Mouse (Mus musculus): ENCODE measurements at regions not wholly inside any gene's neighbourhood (a gene's known extent, or its start where the extent isn't known, plus 50 kb on each side); places are given as distances from the start of the nearest gene placed in this dataset.
"Not testable (repeated sequence)": the region's sequence is repeated elsewhere in the genome, so short reads cannot be mapped to it uniquely, and the experiment has no call there.

DNA sequence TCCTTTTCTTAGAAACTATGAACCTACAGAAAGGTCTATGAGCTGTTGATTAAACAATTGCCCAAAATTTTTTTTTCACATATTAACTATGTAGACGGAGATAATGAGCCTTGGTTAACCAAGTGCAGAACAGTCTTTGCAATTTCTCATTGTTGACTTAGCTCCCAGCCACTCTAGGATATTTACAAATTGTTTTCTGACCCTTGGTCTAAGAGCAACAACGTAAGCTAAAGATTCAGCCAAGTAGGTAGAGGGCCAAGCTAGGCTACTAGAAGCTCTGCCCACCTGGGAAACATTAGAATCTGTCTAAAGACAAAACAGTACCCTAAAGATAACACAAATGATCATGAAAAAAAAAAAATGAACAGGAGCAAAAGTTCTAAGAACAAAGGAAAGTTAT is 67.5 kb upstream of the Map9 start:
- in situ Hi-C loops (cut with MboI, MseI): no loop called here

GRCm38 (mm10) chr3:82288996-82289395 is 68.8 kb upstream of the Map9 start:
- in situ Hi-C loops (cut with MboI, MseI): no loop called here

DNA sequence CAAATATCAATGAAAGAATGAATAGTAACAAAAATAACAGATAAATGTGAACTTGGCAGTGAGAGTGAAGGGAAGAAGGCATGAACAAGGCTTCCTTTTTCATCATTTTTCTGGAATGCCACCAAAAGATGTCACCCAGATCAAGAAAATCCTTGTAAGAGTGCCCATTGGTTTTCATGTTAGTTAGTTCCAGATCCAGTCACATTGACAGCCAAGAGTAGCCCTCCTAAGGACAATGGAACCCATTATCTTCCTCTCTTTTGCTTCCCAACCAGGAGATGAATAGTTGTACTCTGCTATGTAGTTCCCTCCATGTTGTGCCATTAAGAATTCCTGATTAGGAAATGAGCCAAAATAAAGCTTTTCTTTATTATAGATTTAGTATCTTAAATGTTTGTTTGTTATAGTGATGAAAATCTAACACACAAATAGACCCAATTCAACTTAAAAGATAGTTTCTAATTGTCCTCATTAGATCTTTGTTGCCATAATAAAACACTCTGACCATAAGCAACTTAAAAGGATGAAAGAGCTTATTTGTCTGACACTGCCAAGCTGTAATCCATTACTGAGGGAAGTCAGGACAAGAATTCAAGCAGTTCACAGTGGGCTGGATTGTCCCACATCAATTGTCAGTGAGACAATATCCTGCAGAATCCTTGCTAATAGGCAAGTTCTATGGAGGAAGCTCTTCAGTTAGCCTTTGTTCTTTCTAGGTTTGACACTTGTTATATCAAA is 80.7 kb upstream of the Map9 start:
- in situ Hi-C loops (cut with MboI, MseI): no loop called here

- in situ Hi-C loops (cut with MboI, MseI): no loop called here
These were observed 82.0 kb upstream of the Map9 start for GRCm38 (mm10) chr3:82275822-82276203.

- in situ Hi-C loops (cut with MboI, MseI): no loop called here
These were observed 82.7 kb upstream of the Map9 start for GRCm38 (mm10) chr3:82274945-82275821.

DNA sequence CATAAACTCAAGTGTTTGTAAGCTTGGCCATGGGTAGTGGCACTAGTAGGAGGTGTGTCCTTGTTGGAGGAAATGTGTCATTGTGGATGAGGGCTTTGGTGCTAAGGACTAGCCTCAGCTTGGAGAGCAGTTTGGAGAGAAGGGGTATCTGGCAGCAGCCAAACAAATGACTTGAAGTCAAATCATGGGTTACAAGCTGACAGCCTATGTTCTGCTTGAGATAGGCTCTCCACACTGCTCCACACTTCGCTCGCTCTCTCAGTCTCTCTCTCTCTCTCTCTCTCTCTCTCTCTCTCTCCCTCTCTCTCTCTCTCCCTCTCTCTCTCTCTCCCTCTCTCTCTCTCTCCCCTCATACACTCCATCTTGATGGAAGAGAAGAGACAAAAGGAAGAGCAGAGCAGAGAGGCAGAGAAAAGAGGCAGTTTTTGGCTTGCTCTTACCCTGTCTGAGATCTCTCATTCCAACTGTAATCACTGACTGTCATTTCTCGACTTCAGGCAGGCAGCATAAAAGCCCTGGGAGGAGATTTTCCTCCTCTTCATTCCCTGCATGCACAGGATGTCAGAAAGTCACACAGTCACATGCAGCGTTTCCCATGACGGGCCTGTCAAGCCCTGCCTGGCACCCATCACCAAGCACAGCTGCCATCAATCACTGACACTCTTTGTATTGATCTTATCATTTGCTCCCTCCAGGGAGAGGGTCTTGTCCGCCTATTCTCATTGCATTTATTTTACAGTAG is 83.5 kb upstream of the Map9 start:
- in situ Hi-C loops (cut with MboI, MseI): no loop called here

DNA sequence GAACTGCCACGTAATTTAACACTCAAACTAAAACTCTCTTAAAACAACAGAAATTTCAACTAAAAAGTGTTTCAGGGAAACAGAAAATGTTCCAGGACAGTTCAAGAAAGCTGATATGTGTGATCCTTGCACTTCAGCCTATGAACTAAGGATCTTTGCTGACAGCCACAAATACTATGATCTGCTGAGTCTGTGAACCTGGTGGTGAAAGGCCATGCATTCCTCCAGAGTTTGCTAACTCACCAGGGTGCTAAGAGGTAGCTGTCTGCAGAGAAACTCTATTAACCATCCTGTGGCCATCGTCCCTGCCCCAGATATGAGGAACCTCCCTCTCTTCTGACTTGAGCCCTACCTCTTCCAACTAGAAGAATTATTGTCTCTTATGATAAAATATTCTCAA is 84.3 kb upstream of the Map9 start:
- in situ Hi-C loops (cut with MboI, MseI): not testable (repeated sequence)

DNA sequence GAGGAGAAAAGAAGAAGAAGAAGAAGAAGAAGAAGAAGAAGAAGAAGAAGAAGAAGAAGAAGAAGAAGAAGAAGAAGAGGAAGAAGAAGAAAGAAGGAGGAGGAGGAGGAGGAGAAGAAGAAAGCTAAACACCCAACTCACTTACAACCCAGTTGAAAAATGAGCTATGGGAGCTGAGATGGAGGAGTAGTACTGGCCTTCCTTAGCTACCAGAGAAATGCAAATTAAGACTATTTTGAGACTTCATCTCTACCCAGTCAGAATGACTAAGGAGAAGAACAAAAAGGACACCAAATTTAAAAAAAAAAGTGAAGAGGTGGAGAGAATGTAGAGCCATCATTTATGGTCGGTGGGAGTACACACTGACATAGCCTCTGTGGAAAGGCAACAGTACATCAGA is 85.9 kb upstream of the Map9 start:
- in situ Hi-C loops (cut with MboI, MseI): no loop called here

DNA sequence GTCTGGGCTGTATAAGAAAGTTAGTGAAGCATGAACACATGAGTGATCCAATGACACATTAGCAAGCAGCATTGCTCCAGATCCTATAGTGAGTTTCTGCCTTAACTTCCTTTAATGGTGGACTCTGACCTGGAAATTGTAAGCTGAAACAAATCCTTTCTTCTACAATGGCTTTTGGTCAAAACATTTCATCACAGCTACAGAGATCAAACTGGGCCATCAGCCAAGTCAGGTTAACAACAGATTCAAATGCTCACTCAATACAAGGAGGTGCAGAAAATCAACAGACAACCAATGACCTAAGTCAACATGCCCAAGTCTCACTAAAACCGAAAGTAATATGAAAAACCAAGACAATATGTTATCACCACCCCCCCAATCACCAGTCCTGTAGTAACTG is 91.9 kb upstream of the Map9 start:
- in situ Hi-C loops (cut with MboI, MseI): no loop called here

DNA sequence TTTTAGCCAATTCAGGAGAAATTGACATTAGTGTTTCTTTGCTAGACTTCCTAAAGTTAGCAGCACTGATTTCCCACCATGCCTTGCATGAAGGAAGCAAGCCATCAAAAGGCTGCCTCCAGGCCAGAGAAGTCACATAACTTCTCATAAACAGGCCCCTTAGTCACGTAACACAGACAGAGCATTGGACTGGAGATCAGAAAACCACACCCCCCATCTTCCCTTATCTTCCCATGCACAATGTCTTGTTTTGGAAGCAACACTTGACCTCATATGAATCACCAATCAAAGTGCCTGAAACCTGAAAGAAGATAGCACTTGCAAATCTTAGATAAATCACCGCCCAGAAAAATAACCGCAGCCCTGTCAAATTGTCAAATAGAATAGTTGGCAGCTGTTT is 95.9 kb upstream of the Map9 start:
- in situ Hi-C loops (cut with MboI, MseI): no loop called here

DNA sequence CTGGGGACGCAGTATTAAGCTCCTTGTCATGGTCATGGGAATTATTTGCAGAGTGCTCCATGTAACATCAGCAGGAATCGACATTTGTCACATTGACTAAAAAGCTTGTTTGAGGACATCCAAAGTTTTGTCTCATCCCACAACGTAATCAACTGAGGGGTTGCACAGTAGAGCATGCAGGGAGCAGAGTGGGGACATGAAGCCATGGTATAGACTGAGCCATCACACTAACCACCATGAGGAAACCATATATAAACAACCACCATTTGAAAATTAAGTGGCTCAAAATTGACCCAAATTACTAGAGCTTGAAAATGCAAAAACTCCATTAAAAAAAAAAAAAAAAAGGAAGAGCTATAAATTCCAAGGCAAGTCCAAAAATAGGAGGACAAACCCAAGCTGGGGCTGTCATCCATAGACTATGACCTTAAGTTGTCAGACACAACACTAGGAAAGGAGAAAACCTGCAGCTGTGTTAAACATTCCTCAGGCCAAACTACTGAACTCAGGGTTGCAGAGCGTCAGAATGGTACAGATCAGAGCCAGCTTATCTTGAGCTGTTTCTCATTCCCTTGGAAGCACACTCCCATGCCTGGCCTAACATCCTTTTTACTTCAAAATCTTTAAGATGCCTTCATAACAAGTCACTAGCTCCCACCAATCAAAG is 97.7 kb upstream of the Map9 start:
- in situ Hi-C loops (cut with MboI, MseI): loop anchor here (10.0 kb wide), 1 partner anchor 1425 kb away; no protein-coding TSS in a partner anchor

DNA sequence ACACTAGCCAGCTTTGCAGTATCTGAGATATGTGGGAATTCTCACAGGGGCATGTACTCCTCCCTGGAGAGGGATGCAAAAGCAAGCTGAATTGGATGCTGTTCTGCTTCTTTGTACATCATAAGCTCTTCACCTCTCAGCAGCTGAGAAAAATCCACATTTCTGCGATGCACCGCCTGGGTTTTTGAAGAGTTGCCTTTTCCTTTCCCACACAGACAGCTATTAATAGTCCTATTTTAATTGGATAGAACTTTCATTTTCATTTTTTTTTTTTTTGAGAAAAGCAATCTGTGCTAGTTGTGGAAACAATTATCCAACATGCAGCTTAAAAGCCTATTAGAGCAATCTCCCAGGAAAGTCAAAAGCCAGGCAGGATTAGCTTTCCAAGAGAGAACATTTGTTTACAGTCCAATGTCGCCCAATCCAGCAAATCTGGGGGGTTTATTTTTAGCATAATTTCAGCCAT is 105.2 kb upstream of the Gucy1a1 start:
- in situ Hi-C loops (cut with MboI, MseI): loop anchor here (10.0 kb wide), 1 partner anchor 1434 kb away; no protein-coding TSS in a partner anchor

DNA sequence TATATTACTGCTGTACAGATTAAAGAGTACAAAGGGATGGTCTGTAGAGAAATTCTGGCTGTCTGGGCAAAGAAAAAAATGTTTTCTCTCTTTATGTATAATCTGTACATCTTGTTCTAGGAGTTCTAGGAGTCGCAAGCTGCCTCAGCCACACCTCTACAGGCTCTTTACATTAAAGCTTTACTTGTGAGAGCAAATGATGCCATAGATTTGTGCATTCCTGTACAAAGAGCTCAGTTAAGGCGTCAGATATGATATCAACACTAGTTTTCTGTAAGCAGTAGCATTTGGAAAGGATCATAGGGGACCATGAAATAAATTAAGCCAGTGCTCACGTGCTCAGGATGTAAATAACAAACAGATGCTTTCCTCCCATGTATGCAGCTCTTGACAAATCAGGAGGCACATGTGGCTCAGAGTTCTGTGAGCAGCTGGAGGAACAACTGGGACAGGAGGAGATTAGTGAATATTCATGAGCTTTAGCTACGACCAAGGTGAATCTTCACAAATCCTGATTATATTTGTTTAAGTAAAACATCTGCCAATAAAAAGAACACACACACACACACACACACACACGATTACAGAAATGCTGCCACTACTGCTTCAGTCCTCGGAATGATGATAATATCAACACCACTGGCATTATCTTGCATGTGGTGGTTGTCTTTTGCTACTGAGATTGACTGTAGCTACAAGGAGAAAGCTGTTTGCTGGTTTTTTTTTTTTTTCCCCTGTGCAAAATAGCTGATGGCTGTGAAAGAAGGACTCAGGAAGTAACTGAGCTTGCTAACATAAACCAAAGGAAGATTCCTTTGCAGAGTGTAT is 104.6 kb upstream of the Gucy1a1 start:
- in situ Hi-C loops (cut with MboI, MseI): loop anchor here (10.0 kb wide), 1 partner anchor 1435 kb away; no protein-coding TSS in a partner anchor

- in situ Hi-C loops (cut with MboI, MseI): no loop called here
These were observed 90.9 kb upstream of the Gucy1a1 start for GRCm38 (mm10) chr3:82236377-82237057.

DNA sequence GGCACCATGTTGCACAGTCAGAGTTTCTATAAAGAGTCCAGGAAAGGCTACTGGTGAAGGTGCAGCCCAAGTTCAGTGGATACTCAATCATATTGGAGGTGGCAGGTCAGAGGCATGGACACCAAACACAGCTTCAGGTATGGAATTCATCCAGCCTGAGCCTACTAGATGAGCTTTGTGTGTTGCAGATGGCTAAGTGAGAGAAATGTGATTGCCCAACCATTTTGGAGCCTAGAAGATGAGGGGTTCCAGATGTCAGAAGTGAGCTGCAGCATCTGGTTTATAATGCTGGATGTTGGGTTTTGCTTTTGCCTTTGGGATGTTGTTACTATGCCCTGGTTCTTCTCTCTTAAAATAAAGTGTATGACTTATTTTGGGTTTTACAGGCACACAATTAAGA is 88.7 kb upstream of the Gucy1a1 start:
- in situ Hi-C loops (cut with MboI, MseI): no loop called here

DNA sequence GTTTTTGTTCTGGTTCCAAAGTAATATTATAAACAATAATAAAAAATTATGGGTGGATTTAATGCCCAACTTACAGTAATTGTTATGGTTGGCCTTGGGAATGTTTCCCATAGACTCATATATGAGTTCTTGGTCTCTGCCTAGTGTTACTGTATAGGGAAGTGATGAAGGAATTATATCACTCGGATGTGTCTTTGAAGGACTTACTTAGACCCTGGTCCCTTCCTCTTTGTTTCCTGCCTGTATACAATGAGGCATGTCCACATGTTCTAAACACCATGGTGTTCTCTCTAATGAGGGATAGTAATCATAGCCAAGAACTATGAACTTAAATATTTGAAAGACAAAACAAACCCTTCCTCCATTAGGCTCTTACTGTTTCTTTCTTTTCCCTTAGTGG is 77.8 kb upstream of the Gucy1a1 start:
- in situ Hi-C loops (cut with MboI, MseI): no loop called here

DNA sequence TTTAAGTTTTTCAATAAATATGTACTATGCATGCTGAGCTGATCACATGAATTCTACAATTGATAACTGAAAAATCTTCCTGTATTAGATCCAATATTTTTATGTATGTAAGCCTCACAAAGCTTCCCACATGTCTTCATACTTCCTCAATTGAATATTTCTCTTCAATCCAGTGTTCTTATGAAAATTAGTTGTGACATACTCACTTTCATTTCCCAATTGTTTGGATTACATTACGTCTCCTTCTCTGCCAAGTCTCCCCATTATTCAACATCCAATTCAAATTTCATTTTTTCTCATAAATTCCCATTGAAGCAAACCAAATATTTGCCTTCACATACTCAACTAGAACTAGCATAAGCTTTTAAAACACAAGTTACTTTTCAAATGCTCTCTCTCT is 76.3 kb upstream of the Gucy1a1 start:
- in situ Hi-C loops (cut with MboI, MseI): no loop called here

GRCm38 (mm10) chr3:82219192-82219885 is 73.8 kb upstream of the Gucy1a1 start:
- in situ Hi-C loops (cut with MboI, MseI): not testable (repeated sequence)

All from T-helper 1 cell (primary cell).